In the genomic region with DNA sequence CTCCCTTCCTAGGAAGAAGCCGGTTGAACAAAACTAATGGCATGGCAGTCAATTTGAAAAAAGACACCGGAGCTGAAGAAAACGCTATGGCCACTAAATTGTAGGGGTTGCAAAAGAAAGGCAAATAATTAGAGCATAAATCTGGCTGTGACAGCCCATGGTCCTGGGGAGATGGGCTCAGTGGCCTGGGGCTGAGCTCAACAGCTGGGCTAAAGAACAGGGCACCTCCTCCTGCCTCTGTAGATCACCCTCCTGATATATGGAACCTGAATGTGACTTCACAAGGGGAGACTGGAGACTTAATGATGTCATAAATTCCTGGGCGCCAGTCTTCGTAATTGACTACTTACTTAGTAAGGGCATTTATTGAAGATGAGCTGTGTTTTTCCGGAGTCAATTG, we compare ENCODE assay signal across 33 mouse cellular contexts.
DNase-seq lines count a peak whose midpoint lies in the region; ATAC-seq lines count a peak whose summit lies in the region.
"Had no signal": no experiment of that assay in that cellular context is flagged by ENCODE, and none has a peak within 500 bp of the region (broad histone marks: within the 10 kb centered on the region; RNA-seq: fewer than 3 reads in every experiment).

No protein-coding gene starts in this region.

- no peak overlapping the region for H3K9ac ChIP-seq in hindbrain, embryonic 11.5 days (ENCODE audit: low read depth, low read length)
- H3K9ac ChIP-seq in hindbrain, embryonic 14.5 days, result no peak overlapping the region
- no peak overlapping the region for H3K9ac ChIP-seq in neural tube, embryonic 11.5 days (ENCODE audit: low read length)
- no peak overlapping the region for H3K9ac ChIP-seq in neural tube, embryonic 12.5 days
- H3K9ac ChIP-seq: embryonic facial prominence, embryonic 15.5 days; forebrain, embryonic 12.5 days; heart, embryonic 12.5 days; liver, embryonic 14.5 days; midbrain, embryonic 15.5 days had no signal

- 80% methylated on average over 6 of the region's 6 CpGs for WGBS in hindbrain, embryonic 11.5 days
- WGBS in hindbrain, embryonic 14.5 days, result 71% methylated on average over 6 of the region's 6 CpGs
- 17% methylated on average over 6 of the region's 6 CpGs for WGBS in neural tube, embryonic 11.5 days
- 9% methylated on average over 6 of the region's 6 CpGs for WGBS in neural tube, embryonic 12.5 days

- no peaks in the 10 kb centered on the region for H3K36me3 ChIP-seq in hindbrain, embryonic 11.5 days (ENCODE audit: control insufficient read depth, insufficient read depth, low read length)
- no peaks in the 10 kb centered on the region for H3K36me3 ChIP-seq in hindbrain, embryonic 14.5 days (replicated peaks; ENCODE audit: control insufficient read depth, insufficient read depth)
- no peaks in the 10 kb centered on the region for H3K36me3 ChIP-seq in neural tube, embryonic 11.5 days (ENCODE audit: control insufficient read depth, insufficient read depth, low read length)
- no peaks in the 10 kb centered on the region for H3K36me3 ChIP-seq in neural tube, embryonic 12.5 days
- H3K36me3 ChIP-seq: embryonic facial prominence, embryonic 10.5 days; embryonic facial prominence, embryonic 15.5 days; forebrain, embryonic 12.5 days; heart, embryonic 12.5 days; midbrain, embryonic 15.5 days had no signal

- no peaks in the 10 kb centered on the region for H3K27me3 ChIP-seq in hindbrain, embryonic 11.5 days (ENCODE audit: control insufficient read depth, insufficient read depth, low read length)
- H3K27me3 ChIP-seq in hindbrain, embryonic 14.5 days (ENCODE audit: control insufficient read depth, insufficient read depth, low read length), result no peaks in the 10 kb centered on the region
- H3K27me3 ChIP-seq in neural tube, embryonic 11.5 days (ENCODE audit: control insufficient read depth, insufficient read depth, low read length), result no peaks in the 10 kb centered on the region
- no peaks in the 10 kb centered on the region for H3K27me3 ChIP-seq in neural tube, embryonic 12.5 days (replicated peaks)
- H3K27me3 ChIP-seq: embryonic facial prominence, embryonic 15.5 days; forebrain, embryonic 12.5 days; heart, embryonic 12.5 days; midbrain, embryonic 15.5 days had no signal

- H3K27ac ChIP-seq in hindbrain, embryonic 11.5 days (ENCODE audit: low read depth, low read length), result no peak overlapping the region
- H3K27ac ChIP-seq in hindbrain, embryonic 14.5 days, result no peak overlapping the region
- peak overlapping the region; percentile 1; the same call in 1 of the 2 replicates for H3K27ac ChIP-seq in neural tube, embryonic 11.5 days (ENCODE audit: low read depth, low read length)
- no peak overlapping the region for H3K27ac ChIP-seq in neural tube, embryonic 12.5 days
- H3K27ac ChIP-seq: embryonic facial prominence, embryonic 10.5 days; embryonic facial prominence, embryonic 15.5 days; forebrain, embryonic 12.5 days; kidney, postnatal 0 days; liver, embryonic 14.5 days; macrophage; midbrain, embryonic 15.5 days had no signal

- no peak for DNase-seq in hindbrain, embryonic 11.5 days (ENCODE audit: low spot score)
- DNase-seq in hindbrain, embryonic 14.5 days (ENCODE audit: low spot score), result no peak
- peak; percentile 19 for DNase-seq in neural tube, embryonic 11.5 days (ENCODE audit: low spot score)
- DNase-seq in neural tube, embryonic 10.5 days (ENCODE audit: extremely low spot score, low spot score), result no peak
- DNase-seq in thymus, postnatal 10 days (ENCODE audit: low spot score in 2 of 2), result no peak
- no peak for DNase-seq in heart, adult 8-10 months (ENCODE audit: low spot score)
- DNase-seq: adrenal gland, postnatal 14 days; cerebellum, adult 11 months; cerebellum, adult 9-10 months; cerebellum, postnatal 36 days; gastrocnemius, postnatal 25 days; heart, adult 18-20 months; kidney, adult 18-20 months; kidney, postnatal 4 days; layer of hippocampus, postnatal 36 days; left cerebral cortex, postnatal 4 days; liver; lung, adult 2 months; lung, postnatal 10 days; right cerebral cortex, adult 18-20 months; spleen, adult 18-20 months; thymus, adult 2 months; thymus, postnatal 4 days had no signal

- H3K9me3 ChIP-seq in hindbrain, embryonic 11.5 days (ENCODE audit: control insufficient read depth, low read length), result no peaks in the 10 kb centered on the region
- H3K9me3 ChIP-seq in hindbrain, embryonic 14.5 days (ENCODE audit: control insufficient read depth, low read length), result no peaks in the 10 kb centered on the region
- H3K9me3 ChIP-seq in neural tube, embryonic 11.5 days (ENCODE audit: control insufficient read depth, low read length), result no peaks in the 10 kb centered on the region
- H3K9me3 ChIP-seq in neural tube, embryonic 12.5 days, result no peaks in the 10 kb centered on the region
- H3K9me3 ChIP-seq: embryonic facial prominence, embryonic 10.5 days; embryonic facial prominence, embryonic 15.5 days; forebrain, embryonic 12.5 days; heart, embryonic 12.5 days; midbrain, embryonic 15.5 days had no signal

- H3K4me2 ChIP-seq in hindbrain, embryonic 11.5 days (replicated peaks; ENCODE audit: low read depth, low read length), result no peak overlapping the region
- H3K4me2 ChIP-seq in hindbrain, embryonic 14.5 days (replicated peaks), result no peak overlapping the region
- H3K4me2 ChIP-seq in neural tube, embryonic 11.5 days (ENCODE audit: low read depth), result no peak overlapping the region
- H3K4me2 ChIP-seq in neural tube, embryonic 12.5 days (replicated peaks), result no peak overlapping the region
- H3K4me2 ChIP-seq: embryonic facial prominence, embryonic 15.5 days; forebrain, embryonic 12.5 days; heart, embryonic 12.5 days; midbrain, embryonic 15.5 days had no signal

- 0 out of 2 replicates have a peak, but pooled peaks have one; percentile 34 for ATAC-seq in hindbrain, embryonic 11.5 days (ENCODE audit: low FRiP score)
- no peak for ATAC-seq in hindbrain, embryonic 14.5 days (ENCODE audit: low FRiP score)
- peak; percentile 63 for ATAC-seq in neural tube, embryonic 11.5 days (ENCODE audit: insufficient read depth, low FRiP score, low TSS enrichment)
- ATAC-seq in neural tube, embryonic 12.5 days (ENCODE audit: low FRiP score, low read depth), result peak; percentile 90
- ATAC-seq: CD4-positive, CD25-positive, alpha-beta regulatory T cell, adult 4 months; midbrain, embryonic 15.5 days had no signal

- no peak overlapping the region for H3K4me3 ChIP-seq in hindbrain, embryonic 11.5 days (ENCODE audit: low read depth, low read length)
- no peak overlapping the region for H3K4me3 ChIP-seq in hindbrain, embryonic 14.5 days (replicated peaks; ENCODE audit: low read length)
- H3K4me3 ChIP-seq in neural tube, embryonic 11.5 days (ENCODE audit: low read depth, low read length), result no peak overlapping the region
- H3K4me3 ChIP-seq in neural tube, embryonic 12.5 days, result no peak overlapping the region
- H3K4me3 ChIP-seq: embryonic facial prominence, embryonic 10.5 days; embryonic facial prominence, embryonic 15.5 days; forebrain, embryonic 12.5 days; heart, embryonic 12.5 days; midbrain, embryonic 15.5 days had no signal

- no peaks in the 10 kb centered on the region for H3K4me1 ChIP-seq in hindbrain, embryonic 11.5 days (replicated peaks; ENCODE audit: control insufficient read depth, insufficient read depth, low read length)
- H3K4me1 ChIP-seq in hindbrain, embryonic 14.5 days (replicated peaks; ENCODE audit: control insufficient read depth, insufficient read depth, low read length), result no peaks in the 10 kb centered on the region
- H3K4me1 ChIP-seq in neural tube, embryonic 11.5 days (ENCODE audit: control insufficient read depth, insufficient read depth, low read length), result no peaks in the 10 kb centered on the region
- no peaks in the 10 kb centered on the region for H3K4me1 ChIP-seq in neural tube, embryonic 12.5 days
- H3K4me1 ChIP-seq: embryonic facial prominence, embryonic 15.5 days; midbrain, embryonic 15.5 days had no signal
